Mouse (Mus musculus): ENCODE data around the gene Rbm19. TPM values are rescaled to one million over a fixed set of nuclear protein-coding genes. Genes with fewer than 3 reads are reported as not detected.

Rbm19 gene
- polyA plus RNA-seq, 1 experiment = 54.4 TPM

GRCm38 (mm10) chr5:120162689-120163088, 46.4 kb downstream of the Rbm19 start:
- Histone ChIP-seq H3K79me2 (ENCODE audit: control insufficient read depth, insufficient read depth) (no peaks in the 10 kb centered on the region), H3K79me3 (ENCODE audit: low read depth) (no peaks in the 10 kb centered on the region), H3ac (ENCODE audit: control insufficient read depth, insufficient read length, low read depth) (no peak overlapping the region), H3K36me3 (ENCODE audit: control insufficient read depth, insufficient read depth) (no peaks in the 10 kb centered on the region), H3K27me3 (ENCODE audit: control insufficient read depth, insufficient read depth, insufficient read length) (no peaks in the 10 kb centered on the region), H3K4me3 (ENCODE audit: insufficient read depth, poor library complexity, severe bottlenecking) (no peak overlapping the region)
- TF ChIP-seq MYOD1 (IDR thresholded peaks at IDR 0.05; ENCODE audit: control insufficient read depth, insufficient read length, low read depth) (no peak), USF1 (IDR thresholded peaks at IDR 0.05; ENCODE audit: low read depth) (no peak), CTCF (IDR thresholded peaks at IDR 0.05; ENCODE audit: control insufficient read depth, insufficient read depth, insufficient read length) (no peak), MYOG (IDR thresholded peaks at IDR 0.05; ENCODE audit: control insufficient read depth, extremely low read depth, insufficient read length) (no peak), FOSL1 (IDR thresholded peaks at IDR 0.05; ENCODE audit: insufficient read depth, low read length, poor library complexity, severe bottlenecking) (no peak), CEBPB (IDR thresholded peaks at IDR 0.05; ENCODE audit: low read depth) (no peak)

GRCm38 (mm10) chr5:120163428-120163827, 47.2 kb downstream of the Rbm19 start:
- Histone ChIP-seq H3ac (ENCODE audit: control insufficient read depth, insufficient read length, low read depth) (no peak overlapping the region), H3K36me3 (ENCODE audit: control insufficient read depth, insufficient read depth) (no peaks in the 10 kb centered on the region), H3K79me3 (ENCODE audit: low read depth) (no peaks in the 10 kb centered on the region), H3K4me3 (ENCODE audit: insufficient read depth, poor library complexity, severe bottlenecking) (no peak overlapping the region), H3K27me3 (ENCODE audit: control insufficient read depth, insufficient read depth, insufficient read length) (no peaks in the 10 kb centered on the region), H3K79me2 (ENCODE audit: control insufficient read depth, insufficient read depth) (no peaks in the 10 kb centered on the region)
- no peak for TF ChIP-seq MYOG (IDR thresholded peaks at IDR 0.05; ENCODE audit: control insufficient read depth, extremely low read depth, insufficient read length)

- Histone ChIP-seq H3K79me2 (ENCODE audit: control insufficient read depth, insufficient read depth) (no peaks in the 10 kb centered on the region), H3K27me3 (ENCODE audit: control insufficient read depth, insufficient read depth, insufficient read length) (no peaks in the 10 kb centered on the region), H3ac (ENCODE audit: control insufficient read depth, insufficient read length, low read depth) (no peak overlapping the region), H3K79me3 (ENCODE audit: low read depth) (no peaks in the 10 kb centered on the region), H3K4me3 (ENCODE audit: insufficient read depth, poor library complexity, severe bottlenecking) (no peak overlapping the region), H3K36me3 (ENCODE audit: control insufficient read depth, insufficient read depth) (no peaks in the 10 kb centered on the region)
- TF ChIP-seq MYOG (IDR thresholded peaks at IDR 0.05; ENCODE audit: control insufficient read depth, extremely low read depth, insufficient read length) (no peak), USF1 (IDR thresholded peaks at IDR 0.05; ENCODE audit: low read depth) (no peak), CEBPB (IDR thresholded peaks at IDR 0.05; ENCODE audit: low read depth) (no peak), MAX (IDR thresholded peaks at IDR 0.05) (no peak), CTCF (IDR thresholded peaks at IDR 0.05; ENCODE audit: control insufficient read depth, insufficient read depth, insufficient read length) (no peak), FOSL1 (IDR thresholded peaks at IDR 0.05; ENCODE audit: insufficient read depth, low read length, poor library complexity, severe bottlenecking) (no peak), MYOD1 (IDR thresholded peaks at IDR 0.05; ENCODE audit: control insufficient read depth, insufficient read length, low read depth) (no peak)
Measured at GRCm38 (mm10) chr5:120164450-120164849, 48.2 kb downstream of the Rbm19 start.

GRCm38 (mm10) chr5:120165061-120165942, 49.0 kb downstream of the Rbm19 start:
- Histone ChIP-seq H3K79me3 (ENCODE audit: low read depth) (no peaks in the 10 kb centered on the region), H3ac (ENCODE audit: control insufficient read depth, insufficient read length, low read depth) (no peak overlapping the region), H3K79me2 (ENCODE audit: control insufficient read depth, insufficient read depth) (no peaks in the 10 kb centered on the region), H3K4me3 (ENCODE audit: insufficient read depth, poor library complexity, severe bottlenecking) (no peak overlapping the region), H3K27me3 (ENCODE audit: control insufficient read depth, insufficient read depth, insufficient read length) (no peaks in the 10 kb centered on the region), H3K36me3 (ENCODE audit: control insufficient read depth, insufficient read depth) (no peaks in the 10 kb centered on the region)
- TF ChIP-seq CTCF (IDR thresholded peaks at IDR 0.05; ENCODE audit: control insufficient read depth, insufficient read depth, insufficient read length) (no peak), MAX (IDR thresholded peaks at IDR 0.05) (no peak), MYOG (IDR thresholded peaks at IDR 0.05; ENCODE audit: control insufficient read depth, extremely low read depth, insufficient read length) (no peak), FOSL1 (IDR thresholded peaks at IDR 0.05; ENCODE audit: insufficient read depth, low read length, poor library complexity, severe bottlenecking) (no peak), CEBPB (IDR thresholded peaks at IDR 0.05; ENCODE audit: low read depth) (no peak), USF1 (IDR thresholded peaks at IDR 0.05; ENCODE audit: low read depth) (no peak), MYOD1 (IDR thresholded peaks at IDR 0.05; ENCODE audit: control insufficient read depth, insufficient read length, low read depth) (no peak)

GRCm38 (mm10) chr5:120167787-120168325, 51.6 kb downstream of the Rbm19 start:
- Histone ChIP-seq H3ac (ENCODE audit: control insufficient read depth, insufficient read length, low read depth) (no peak overlapping the region), H3K4me3 (ENCODE audit: insufficient read depth, poor library complexity, severe bottlenecking) (no peak overlapping the region), H3K36me3 (ENCODE audit: control insufficient read depth, insufficient read depth) (no peaks in the 10 kb centered on the region), H3K79me2 (ENCODE audit: control insufficient read depth, insufficient read depth) (no peaks in the 10 kb centered on the region), H3K79me3 (ENCODE audit: low read depth) (no peaks in the 10 kb centered on the region), H3K27me3 (ENCODE audit: control insufficient read depth, insufficient read depth, insufficient read length) (no peaks in the 10 kb centered on the region)
- TF ChIP-seq CTCF (IDR thresholded peaks at IDR 0.05; ENCODE audit: control insufficient read depth, insufficient read depth, insufficient read length) (no peak), MAX (IDR thresholded peaks at IDR 0.05) (no peak)
